Mouse (Mus musculus) heart, adult 8-10 months (tissue): ENCODE results near the gene Gm128. TPM values are rescaled to one million over a fixed set of nuclear protein-coding genes. Genes with fewer than 3 reads are reported as not detected.

ENCODE experiments used
- DNase-seq: peaks from one replicate; pipeline ENCODE4 v3.0.0; 2022; ENCODE audit warnings: low spot score
- total RNA-seq, 4 experiments: library from RNA; stranded (reverse); gene quantifications; 2 replicates each; pipeline ENCODE4 v1.2.4; 2022

The Gm128 gene
- total RNA-seq, 4 experiments from 2014 or later: not detected

- peak; percentile 14 for DNase-seq
Measured at GRCm38 (mm10) chr3:95200132-95200531, 41.3 kb downstream of the Gm128 start.

- DNase-seq: no peak
Measured at GRCm38 (mm10) chr3:95199101-95199500, 42.3 kb downstream of the Gm128 start.

- DNase-seq: no peak
Measured at GRCm38 (mm10) chr3:95195772-95196171, 45.6 kb downstream of the Gm128 start.

GRCm38 (mm10) chr3:95194721-95195135 lies 46.7 kb downstream of the Gm128 start:
- DNase-seq: no peak

Other genes starting within 250 kb of the Gm128 start
- 10 to 100 TPM in 3 of 4 experiments, 1 to 10 TPM in 1; 10.0 to 16.2 (median 12.6) TPM for gene Zfp687, start 226.2 kb downstream of the Gm128 start, total RNA-seq
- 100 to 1,000 TPM; 124 to 149 (median 127) TPM for gene Psmd4, start 199.0 kb downstream of the Gm128 start, total RNA-seq
- 10 to 100 TPM; 15.4 to 17.4 (median 16.5) TPM for gene Pip5k1a, start 134.7 kb downstream of the Gm128 start, total RNA-seq
- 10 to 100 TPM; 27.9 to 35.3 (median 32.0) TPM for gene Vps72, start 130.6 kb downstream of the Gm128 start, total RNA-seq
- 10 to 100 TPM; 35.7 to 43.4 (median 39.0) TPM for gene Tmod4, start 117.1 kb downstream of the Gm128 start, total RNA-seq
- 10 to 100 TPM; 29.0 to 39.4 (median 33.2) TPM for gene Scnm1, start 107.6 kb downstream of the Gm128 start, total RNA-seq
- 1 to 10 TPM; 4.8 to 5.4 (median 5.0) TPM for gene Lysmd1, start 107.5 kb downstream of the Gm128 start, total RNA-seq
- 1 to 10 TPM in 3 of 4 experiments, under 1 TPM in 1; 0.62 to 1.9 (median 1.5) TPM for gene Tnfaip8l2, start 99.2 kb downstream of the Gm128 start, total RNA-seq
- gene Sema6c, start 81.1 kb downstream of the Gm128 start, total RNA-seq: 1 to 10 TPM; 2.6 to 8.1 (median 5.5) TPM
- gene Gabpb2, start 23.7 kb downstream of the Gm128 start, total RNA-seq: 10 to 100 TPM; 12.2 to 13.9 (median 13.2) TPM
- 10 to 100 TPM; 17.0 to 22.8 (median 20.4) TPM for gene Cdc42se1, start 12.9 kb downstream of the Gm128 start, total RNA-seq
- gene Mllt11, start 9.4 kb downstream of the Gm128 start, total RNA-seq: 10 to 100 TPM in 2 of 4 experiments, 1 to 10 TPM in 2; 5.5 to 11.3 (median 9.5) TPM
- gene Bnipl, start 9.6 kb upstream of the Gm128 start, total RNA-seq: not detected
- gene Mindy1, start 39.7 kb upstream of the Gm128 start, total RNA-seq: 10 to 100 TPM; 19.5 to 23.8 (median 21.3) TPM
- gene Prune1, start 40.5 kb upstream of the Gm128 start, total RNA-seq: 10 to 100 TPM; 26.3 to 27.9 (median 27.2) TPM
- 1 to 10 TPM in 1 of 4 experiments, under 1 TPM in 2, not detected in 1; 0.52 to 1.5 (median 0.66) TPM for gene Anxa9, start 65.6 kb upstream of the Gm128 start, total RNA-seq
- 10 to 100 TPM; 30.6 to 35.5 (median 33.4) TPM for gene Cers2, start 73.2 kb upstream of the Gm128 start, total RNA-seq
- 10 to 100 TPM; 10.1 to 12.0 (median 10.4) TPM for gene Setdb1, start 115.6 kb upstream of the Gm128 start, total RNA-seq
- not detected for gene 4930558C23Rik, start 161.2 kb upstream of the Gm128 start, total RNA-seq
- gene Arnt, start 192.8 kb upstream of the Gm128 start, total RNA-seq: 10 to 100 TPM; 36.9 to 39.9 (median 39.1) TPM